ENCODE assay signal across 14 mouse cellular contexts in genomic region chr7:100533503-100533902, GRCm38 (mm10). TPM values are rescaled to one million over a fixed set of nuclear protein-coding genes. Genes with fewer than 3 reads are reported as not detected.
DNase-seq lines count a peak whose midpoint lies in the region; ATAC-seq lines count a peak whose summit lies in the region.
"Had no signal": no experiment of that assay in that cellular context is flagged by ENCODE, and none has a peak within 500 bp of the region (broad histone marks: within the 10 kb centered on the region; RNA-seq: fewer than 3 reads in every experiment).

No protein-coding gene starts in this region.

- 31% methylated on average over 2 of the region's 2 CpGs for WGBS in liver, embryonic 16.5 days (ENCODE audit: insufficient replicate concordance)
- 55% methylated on average over 2 of the region's 2 CpGs for WGBS in heart, embryonic 10.5 days
- 76% methylated on average over 2 of the region's 2 CpGs for WGBS in embryonic facial prominence, embryonic 10.5 days

- H3K4me3 ChIP-seq in liver, embryonic 16.5 days (ENCODE audit: low read depth, low read length) = no peak overlapping the region
- no peak overlapping the region for H3K4me3 ChIP-seq in heart, embryonic 10.5 days
- no peak overlapping the region for H3K4me3 ChIP-seq in embryonic facial prominence, embryonic 10.5 days
- H3K4me3 ChIP-seq: limb, embryonic 15.5 days; midbrain, embryonic 12.5 days had no signal

- H3K9ac ChIP-seq in liver, embryonic 16.5 days (ENCODE audit: low read depth, low read length) = no peak overlapping the region
- H3K9ac ChIP-seq: limb, embryonic 15.5 days; midbrain, embryonic 12.5 days had no signal

- peaks cover 8% of the 10 kb centered on the region for H3K4me1 ChIP-seq in liver, embryonic 16.5 days (ENCODE audit: control insufficient read depth, low read depth, low read length)
- peaks cover 5% of the 10 kb centered on the region; the same call in 1 of the 2 replicates for H3K4me1 ChIP-seq in heart, embryonic 10.5 days
- peaks cover 14% of the 10 kb centered on the region for H3K4me1 ChIP-seq in embryonic facial prominence, embryonic 10.5 days

- H3K27ac ChIP-seq in liver, embryonic 16.5 days (ENCODE audit: low read length) = peak overlapping the region; percentile 68
- no peak overlapping the region for H3K27ac ChIP-seq in heart, embryonic 10.5 days
- no peak overlapping the region for H3K27ac ChIP-seq in embryonic facial prominence, embryonic 10.5 days (replicated peaks)
- H3K27ac ChIP-seq: limb, embryonic 15.5 days; midbrain, embryonic 12.5 days had no signal

- no peaks in the 10 kb centered on the region for H3K9me3 ChIP-seq in liver, embryonic 16.5 days (replicated peaks; ENCODE audit: control insufficient read depth, low read length)
- no peaks in the 10 kb centered on the region for H3K9me3 ChIP-seq in heart, embryonic 10.5 days
- no peaks in the 10 kb centered on the region for H3K9me3 ChIP-seq in embryonic facial prominence, embryonic 10.5 days
- H3K9me3 ChIP-seq: limb, embryonic 15.5 days; midbrain, embryonic 12.5 days had no signal

- H3K4me2 ChIP-seq in liver, embryonic 16.5 days (ENCODE audit: low read depth, low read length) = no peak overlapping the region; the same call in 1 of the 2 replicates
- H3K4me2 ChIP-seq: limb, embryonic 15.5 days; midbrain, embryonic 12.5 days had no signal

- no peaks in the 10 kb centered on the region for H3K36me3 ChIP-seq in liver, embryonic 16.5 days (ENCODE audit: control insufficient read depth, insufficient read depth)
- no peaks in the 10 kb centered on the region for H3K36me3 ChIP-seq in heart, embryonic 10.5 days
- no peaks in the 10 kb centered on the region for H3K36me3 ChIP-seq in embryonic facial prominence, embryonic 10.5 days (replicated peaks)
- H3K36me3 ChIP-seq: limb, embryonic 15.5 days; midbrain, embryonic 12.5 days had no signal

- H3K27me3 ChIP-seq in liver, embryonic 16.5 days (ENCODE audit: control insufficient read depth, insufficient read depth, low read depth, low read length) = no peaks in the 10 kb centered on the region
- no peaks in the 10 kb centered on the region for H3K27me3 ChIP-seq in heart, embryonic 10.5 days (ENCODE audit: insufficient read depth, poor library complexity, severe bottlenecking)
- no peaks in the 10 kb centered on the region for H3K27me3 ChIP-seq in embryonic facial prominence, embryonic 10.5 days (replicated peaks; ENCODE audit: low read depth, poor library complexity, severe bottlenecking)
- H3K27me3 ChIP-seq: limb, embryonic 15.5 days; midbrain, embryonic 12.5 days had no signal

- peak; percentile 11 for DNase-seq in thymus, postnatal 4 days
- DNase-seq in thymus, adult 18-20 months = no peak
- DNase-seq in lung, postnatal 25 days (ENCODE audit: low spot score) = peak; percentile 50
- no peak for DNase-seq in MN1 (ENCODE audit: low spot score)
- DNase-seq in heart, embryonic 10.5 days (ENCODE audit: low spot score) = no peak
- DNase-seq in retina, postnatal 1 day = no peak
- DNase-seq in embryonic facial prominence, embryonic 10.5 days (ENCODE audit: low spot score) = no peak
- DNase-seq: B cell, adult 2 months; cerebellum, adult 9-10 months; thymus, postnatal 36 days had no signal

- ATAC-seq in liver, embryonic 16.5 days (ENCODE audit: low read depth) = no peak
- ATAC-seq: hindbrain, embryonic 16.5 days had no signal

RNA-seq across cellular contexts. Expression of gene Coa4, which starts 3.4 kb away (rescaled TPM):
- 10.7 and 13.1 TPM in 2 replicates for polyA plus RNA-seq in liver, embryonic 16.5 days (2015; fragmentation: Nextera tagmentation; extraction: Ambion mirVana)
- polyA plus RNA-seq in heart, embryonic 10.5 days (2016; fragmentation: Nextera tagmentation; extraction: Ambion mirVana) = 26.4 and 31.3 TPM in 2 replicates
- polyA plus RNA-seq in embryonic facial prominence, embryonic 10.5 days (2016; fragmentation: Nextera tagmentation; extraction: Ambion mirVana) = 17.8 and 19.3 TPM in 2 replicates

RNA-seq across cellular contexts. Expression of gene Dnajb13, which starts 18.7 kb away (rescaled TPM):
- polyA plus RNA-seq in liver, embryonic 16.5 days (2015; fragmentation: Nextera tagmentation; extraction: Ambion mirVana) = 3.0 and 4.4 TPM in 2 replicates
- polyA plus RNA-seq in heart, embryonic 10.5 days (2016; fragmentation: Nextera tagmentation; extraction: Ambion mirVana) = 0.22 and 0.35 TPM in 2 replicates
- polyA plus RNA-seq in embryonic facial prominence, embryonic 10.5 days (2016; fragmentation: Nextera tagmentation; extraction: Ambion mirVana) = 0.27 and 0.38 TPM in 2 replicates

RNA-seq across cellular contexts. Expression of gene Ucp2, which starts 40.4 kb away (rescaled TPM):
- 722 and 766 TPM in 2 replicates for polyA plus RNA-seq in liver, embryonic 16.5 days (2015; fragmentation: Nextera tagmentation; extraction: Ambion mirVana)
- 165 and 231 TPM in 2 replicates for polyA plus RNA-seq in heart, embryonic 10.5 days (2016; fragmentation: Nextera tagmentation; extraction: Ambion mirVana)
- 101 and 105 TPM in 2 replicates for polyA plus RNA-seq in embryonic facial prominence, embryonic 10.5 days (2016; fragmentation: Nextera tagmentation; extraction: Ambion mirVana)

Comparison
In these comparisons a context has a peak if more than half of its experiments do, and no peak if none do; other contexts are left out.
1. DNase-seq: peak in thymus, postnatal 4 days (single experiment) and lung, postnatal 25 days (single experiment); none in thymus, adult 18-20 months (0 of 2), MN1 (single experiment), heart, embryonic 10.5 days (single experiment), retina, postnatal 1 day (single experiment) and embryonic facial prominence, embryonic 10.5 days (single experiment).